Mouse (Mus musculus) spleen, postnatal 4 days (tissue): ENCODE results near the gene Olfr1389.
"Not testable (repeated sequence)": the region's sequence is repeated elsewhere in the genome, so short reads cannot be mapped to it uniquely, and the experiment has no call there.

Source experiments
- DNase-seq, 2 experiments: peaks; one replicate each; pipeline ENCODE4 v3.0.0; 2022; ENCODE audit warnings: low spot score in 2 of 2

The Olfr1389 gene

DNA sequence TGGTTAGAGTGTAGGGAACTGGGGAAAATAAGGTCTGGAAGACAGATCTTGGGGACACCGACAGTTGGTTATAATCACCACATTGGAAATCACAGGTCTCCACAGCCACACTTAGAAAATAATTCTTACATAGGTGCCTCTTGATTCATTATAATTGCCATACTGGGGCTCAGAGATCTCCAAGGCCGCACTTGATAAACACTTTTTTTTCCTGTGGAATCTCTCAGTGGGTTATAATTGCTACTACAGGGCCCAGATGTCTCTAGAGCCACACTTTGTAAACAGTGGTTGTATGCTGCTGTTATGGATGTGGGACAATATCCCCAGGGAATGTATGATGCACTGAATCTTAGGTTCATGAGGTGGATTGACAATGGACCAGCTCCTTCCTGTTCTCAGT lies at the start of gene Olfr1389:
Gene Olfr1389, plus strand, starts transcription at position 301 of the 400 bp plus-strand sequence.
- DNase-seq = no peak

- no peak for DNase-seq
These were observed 39.7 kb upstream of the Olfr1389 start for GRCm38 (mm10) chr11:49383133-49383532.

- not testable (repeated sequence) for DNase-seq
These were observed 36.7 kb upstream of the Olfr1389 start for GRCm38 (mm10) chr11:49386118-49386517.

GRCm38 (mm10) chr11:49392707-49393106 lies 30.2 kb upstream of the Olfr1389 start:
- DNase-seq = not testable (repeated sequence)

DNA sequence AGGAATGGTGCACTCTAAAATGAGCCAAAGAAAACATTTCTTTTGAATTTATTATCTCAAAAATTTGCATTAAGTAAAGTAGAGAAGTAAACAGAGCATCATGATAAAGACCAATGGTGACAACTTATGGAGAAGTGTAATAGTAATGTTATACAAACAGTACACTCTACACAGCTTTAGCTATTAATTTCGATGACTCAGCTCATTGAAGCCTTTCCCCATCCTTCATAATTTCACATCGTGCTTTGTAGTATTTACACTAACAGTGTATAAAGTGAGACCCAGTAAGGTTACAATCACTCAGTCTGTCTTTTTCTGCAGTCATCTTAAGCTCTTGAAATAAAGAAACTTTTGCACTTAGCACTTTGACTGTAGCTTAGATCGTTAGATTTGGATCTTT lies 16.1 kb upstream of the Olfr1389 start:
- no peak for DNase-seq

- DNase-seq = no peak
These were observed 12.3 kb upstream of the Olfr1389 start for GRCm38 (mm10) chr11:49410540-49410939.

GRCm38 (mm10) chr11:49425257-49425927 lies 2.5 kb downstream of the Olfr1389 start:
- no peak for DNase-seq

GRCm38 (mm10) chr11:49429641-49430040 lies 6.8 kb downstream of the Olfr1389 start:
- no peak for DNase-seq

DNA sequence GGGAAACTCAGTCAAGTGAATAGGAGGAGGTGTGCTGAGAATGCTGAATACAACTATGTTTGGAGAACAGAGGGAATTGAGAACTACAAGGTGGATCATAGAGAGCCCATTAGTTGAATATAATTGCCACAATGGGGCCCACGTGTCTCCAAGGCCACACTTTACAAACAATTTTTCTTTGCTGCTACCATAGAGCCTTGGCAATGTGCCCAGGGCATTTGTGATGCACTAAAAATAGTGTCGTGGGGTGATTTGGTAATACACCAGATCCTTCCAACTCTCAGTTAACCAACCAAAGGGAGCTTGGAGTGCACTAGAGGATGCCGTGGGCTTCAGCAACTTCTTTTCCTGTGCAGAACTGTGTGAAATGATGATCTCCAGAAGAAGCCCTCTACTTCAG lies 13.5 kb downstream of the Olfr1389 start, which contains the start of gene Olfr1388:
Gene Olfr1388, plus strand, starts transcription at position 214 of the 400 bp plus-strand sequence.
- no peak for DNase-seq

GRCm38 (mm10) chr11:49455043-49455442 lies 32.2 kb downstream of the Olfr1389 start, which contains the start of gene Olfr1387:
TSS of gene Olfr1387 (plus strand) at chr11:49455343.
- DNase-seq = no peak

DNA sequence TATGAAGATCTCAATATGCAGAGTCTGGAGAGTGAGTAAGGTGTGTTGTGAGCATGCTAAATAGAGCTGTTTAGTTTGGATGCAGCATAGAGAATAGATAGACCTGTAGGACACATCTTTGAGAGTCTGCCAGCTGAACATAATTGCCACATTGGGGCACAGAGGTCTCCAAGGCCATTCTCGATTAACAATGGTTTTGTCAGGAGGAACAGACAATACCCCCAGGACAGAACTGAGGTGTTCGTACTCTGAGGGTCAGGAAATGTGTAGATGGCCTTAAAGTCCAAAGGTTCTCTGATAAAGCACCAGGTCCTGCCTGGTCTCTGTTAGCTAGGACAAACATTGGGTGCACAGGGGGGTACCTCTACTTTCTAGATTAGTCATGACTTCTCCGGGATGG lies 41.9 kb downstream of the Olfr1389 start, which contains the start of gene Olfr1386:
Gene Olfr1386, plus strand, starts transcription at position 301 of the 400 bp plus-strand sequence.
- not testable (repeated sequence) for DNase-seq
